Mouse (Mus musculus): ENCODE measurements around the gene Alg14. TPM values are rescaled to one million over a fixed set of nuclear protein-coding genes. Genes with fewer than 3 reads are reported as not detected.

Alg14 gene
- polyA plus RNA-seq, 1 experiment: 12.3 TPM

DNA sequence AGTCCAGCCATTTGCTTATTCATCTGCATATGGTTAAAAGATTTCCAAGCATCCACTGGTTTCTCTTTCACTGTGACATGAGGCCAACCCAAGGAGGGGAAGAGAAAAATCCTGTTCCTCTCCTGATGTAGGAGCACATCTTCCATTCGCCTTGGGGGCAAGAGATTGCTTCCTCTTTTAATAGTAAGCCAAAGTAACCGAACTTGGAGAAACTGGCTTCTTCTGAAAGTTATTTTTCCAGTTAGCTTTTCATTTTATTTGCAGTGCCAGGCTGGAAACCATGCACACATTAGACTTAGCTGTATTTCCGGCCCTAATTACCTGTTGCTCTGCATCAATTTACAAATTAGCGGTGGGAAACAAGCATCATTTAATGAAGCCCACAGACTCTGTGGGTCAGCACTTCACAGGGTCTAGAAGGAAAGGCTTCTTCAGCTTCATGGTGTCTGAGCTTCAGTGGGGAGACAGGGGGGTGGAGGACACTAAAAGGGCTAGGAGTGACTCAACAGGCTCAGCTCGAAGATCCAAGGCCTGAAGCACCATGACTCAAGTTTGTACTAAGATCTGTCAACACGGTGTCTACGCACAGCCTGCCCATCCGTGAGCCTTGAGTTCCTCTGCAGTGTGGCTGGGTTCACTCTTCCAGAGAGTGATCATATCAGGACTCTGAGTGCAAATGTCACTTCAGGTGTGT lies 80.1 kb downstream of the Alg14 start:
- no peaks in the 10 kb centered on the region for H3K79me3 ChIP-seq (ENCODE audit: low read depth)
- H3K4me3 ChIP-seq (ENCODE audit: insufficient read depth, poor library complexity, severe bottlenecking): no peak overlapping the region
- TF ChIP-seq MYOD1 (IDR thresholded peaks at IDR 0.05; ENCODE audit: control insufficient read depth, insufficient read length, low read depth): no peak
- TF ChIP-seq CEBPB (IDR thresholded peaks at IDR 0.05; ENCODE audit: low read depth): no peak
- TF ChIP-seq USF1 (IDR thresholded peaks at IDR 0.05; ENCODE audit: low read depth): no peak
- TF ChIP-seq MAX (IDR thresholded peaks at IDR 0.05): no peak
- no peak for TF ChIP-seq CTCF (IDR thresholded peaks at IDR 0.05; ENCODE audit: control insufficient read depth, insufficient read depth, insufficient read length)
- no peak for TF ChIP-seq MYOG (IDR thresholded peaks at IDR 0.05; ENCODE audit: control insufficient read depth, extremely low read depth, insufficient read length)
- TF ChIP-seq FOSL1 (IDR thresholded peaks at IDR 0.05; ENCODE audit: insufficient read depth, low read length, poor library complexity, severe bottlenecking): no peak
- no peaks in the 10 kb centered on the region for H3K79me2 ChIP-seq (ENCODE audit: control insufficient read depth, insufficient read depth)
- no peaks in the 10 kb centered on the region for H3K36me3 ChIP-seq (ENCODE audit: control insufficient read depth, insufficient read depth)
- no peaks in the 10 kb centered on the region for H3K27me3 ChIP-seq (ENCODE audit: control insufficient read depth, insufficient read depth, insufficient read length)
- no peak overlapping the region for H3ac ChIP-seq (ENCODE audit: control insufficient read depth, insufficient read length, low read depth)

DNA sequence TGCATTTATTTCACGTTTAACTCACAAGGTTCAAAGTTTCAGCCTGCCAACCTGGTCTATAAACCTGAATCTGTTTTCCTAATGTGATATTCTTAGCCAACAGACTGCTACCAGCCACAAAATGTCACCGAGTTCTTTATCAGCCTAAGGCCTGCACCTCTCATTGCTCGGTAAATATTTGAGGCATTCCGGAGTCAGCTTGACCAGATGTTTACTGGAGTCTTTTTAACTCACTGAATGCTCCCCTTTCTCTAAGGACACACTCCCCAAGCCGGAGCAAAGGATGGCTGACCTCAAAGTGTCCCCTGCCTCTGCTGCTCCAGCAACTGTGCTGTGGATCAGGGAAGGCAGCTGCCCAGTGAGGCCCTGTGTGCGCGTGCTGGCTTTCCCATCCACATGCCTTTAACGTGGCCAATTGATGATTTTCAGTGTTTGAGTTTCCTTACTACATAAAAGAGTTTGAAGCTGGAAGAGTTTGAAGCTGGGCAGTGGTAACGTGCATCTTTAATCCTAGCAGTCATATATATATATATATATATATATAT lies 82.4 kb downstream of the Alg14 start:
- TF ChIP-seq USF1 (IDR thresholded peaks at IDR 0.05; ENCODE audit: low read depth): no peak
- no peak for TF ChIP-seq CTCF (IDR thresholded peaks at IDR 0.05; ENCODE audit: control insufficient read depth, insufficient read depth, insufficient read length)
- Histone ChIP-seq H3K36me3 (ENCODE audit: control insufficient read depth, insufficient read depth) (no peaks in the 10 kb centered on the region), H3ac (ENCODE audit: control insufficient read depth, insufficient read length, low read depth) (no peak overlapping the region), H3K79me2 (ENCODE audit: control insufficient read depth, insufficient read depth) (no peaks in the 10 kb centered on the region), H3K27me3 (ENCODE audit: control insufficient read depth, insufficient read depth, insufficient read length) (no peaks in the 10 kb centered on the region), H3K79me3 (ENCODE audit: low read depth) (no peaks in the 10 kb centered on the region), H3K4me3 (ENCODE audit: insufficient read depth, poor library complexity, severe bottlenecking) (no peak overlapping the region)

GRCm38 (mm10) chr3:121375541-121376129 lies 84.1 kb downstream of the Alg14 start:
- Histone ChIP-seq H3K27me3 (ENCODE audit: control insufficient read depth, insufficient read depth, insufficient read length) (no peaks in the 10 kb centered on the region), H3K4me3 (ENCODE audit: insufficient read depth, poor library complexity, severe bottlenecking) (no peak overlapping the region), H3K79me2 (ENCODE audit: control insufficient read depth, insufficient read depth) (no peaks in the 10 kb centered on the region), H3K36me3 (ENCODE audit: control insufficient read depth, insufficient read depth) (no peaks in the 10 kb centered on the region), H3K79me3 (ENCODE audit: low read depth) (no peaks in the 10 kb centered on the region), H3ac (ENCODE audit: control insufficient read depth, insufficient read length, low read depth) (no peak overlapping the region)
- peak; percentile 25 for TF ChIP-seq FOSL1 (IDR thresholded peaks at IDR 0.05; ENCODE audit: insufficient read depth, low read length, poor library complexity, severe bottlenecking)
- TF ChIP-seq MYOD1 (IDR thresholded peaks at IDR 0.05; ENCODE audit: control insufficient read depth, insufficient read length, low read depth): peak; percentile 60
- TF ChIP-seq CEBPB (IDR thresholded peaks at IDR 0.05; ENCODE audit: low read depth): no peak

DNA sequence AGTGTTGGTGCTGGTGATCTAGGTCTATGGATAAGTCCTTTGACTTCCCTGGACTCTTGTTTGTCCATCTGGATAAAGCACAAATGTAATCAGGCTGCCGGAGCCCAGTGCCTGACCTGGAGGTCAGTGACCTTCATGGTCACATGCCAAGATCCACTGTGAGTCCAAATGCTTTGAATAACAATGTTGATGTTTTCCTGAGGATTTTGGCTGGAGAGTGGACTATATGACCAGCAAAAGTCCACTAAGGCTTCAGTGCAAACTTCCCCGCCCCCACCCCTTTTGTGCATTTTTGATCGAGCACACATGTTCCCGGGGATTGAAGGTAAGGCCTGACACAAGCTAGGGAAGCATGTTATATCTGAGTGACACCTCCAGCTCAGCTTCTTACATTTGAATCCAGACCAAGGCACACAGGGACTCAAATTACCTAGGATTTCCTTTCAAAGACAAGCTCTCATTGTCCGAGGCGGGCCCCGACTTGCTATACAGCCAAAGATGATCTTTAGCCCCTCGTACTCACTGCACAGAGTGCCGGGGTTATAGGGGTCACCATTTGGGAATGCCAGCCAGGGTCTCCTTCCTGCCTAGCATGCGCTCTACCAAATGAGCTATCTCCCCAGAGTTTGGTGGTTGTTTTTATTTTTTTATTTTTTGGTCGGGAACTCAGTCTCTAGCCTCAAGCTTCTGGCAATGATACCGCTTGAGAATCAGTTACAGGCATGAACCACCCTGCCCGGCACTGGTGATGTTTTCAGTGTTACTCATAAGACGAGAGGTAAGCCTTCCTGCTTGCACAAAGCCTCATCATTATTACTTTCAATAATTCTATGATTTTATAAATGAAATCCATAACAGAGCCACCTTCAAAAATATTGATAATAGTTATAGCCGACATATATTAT lies 87.4 kb downstream of the Alg14 start:
- Histone ChIP-seq H3K79me2 (ENCODE audit: control insufficient read depth, insufficient read depth) (no peaks in the 10 kb centered on the region), H3K4me3 (ENCODE audit: insufficient read depth, poor library complexity, severe bottlenecking) (no peak overlapping the region), H3K27me3 (ENCODE audit: control insufficient read depth, insufficient read depth, insufficient read length) (no peaks in the 10 kb centered on the region), H3K79me3 (ENCODE audit: low read depth) (no peaks in the 10 kb centered on the region), H3ac (ENCODE audit: control insufficient read depth, insufficient read length, low read depth) (peak overlapping the region; percentile 24), H3K36me3 (ENCODE audit: control insufficient read depth, insufficient read depth) (no peaks in the 10 kb centered on the region)
- TF ChIP-seq USF1 (IDR thresholded peaks at IDR 0.05; ENCODE audit: low read depth) (peak; percentile 41), CTCF (IDR thresholded peaks at IDR 0.05; ENCODE audit: control insufficient read depth, insufficient read depth, insufficient read length) (no peak)

DNA sequence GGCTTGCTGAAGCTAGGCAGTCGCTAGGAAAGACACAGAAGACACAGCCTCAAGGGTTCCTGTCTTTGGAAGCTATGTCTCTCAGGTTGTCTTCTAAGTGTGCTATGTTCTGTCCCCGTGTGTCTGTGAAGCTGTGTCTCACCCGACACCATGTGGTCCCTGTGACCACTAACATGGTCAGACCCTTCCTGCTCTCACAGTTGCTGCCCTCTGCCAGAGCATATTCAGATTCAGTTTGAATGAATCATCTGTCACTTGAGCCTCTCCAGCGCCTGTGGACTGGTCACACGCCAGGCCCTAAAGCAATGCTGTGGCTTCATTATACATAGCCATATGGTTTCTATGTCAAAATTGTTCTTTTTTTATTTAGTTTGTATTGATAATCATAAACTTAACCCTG lies 88.1 kb downstream of the Alg14 start:
- no peaks in the 10 kb centered on the region for H3K79me3 ChIP-seq (ENCODE audit: low read depth)
- H3K36me3 ChIP-seq (ENCODE audit: control insufficient read depth, insufficient read depth): no peaks in the 10 kb centered on the region
- no peak overlapping the region for H3ac ChIP-seq (ENCODE audit: control insufficient read depth, insufficient read length, low read depth)
- no peaks in the 10 kb centered on the region for H3K79me2 ChIP-seq (ENCODE audit: control insufficient read depth, insufficient read depth)
- H3K27me3 ChIP-seq (ENCODE audit: control insufficient read depth, insufficient read depth, insufficient read length): no peaks in the 10 kb centered on the region
- peak; percentile 88 for TF ChIP-seq MAX (IDR thresholded peaks at IDR 0.05)
- TF ChIP-seq MYOG (IDR thresholded peaks at IDR 0.05; ENCODE audit: control insufficient read depth, extremely low read depth, insufficient read length): no peak
- TF ChIP-seq CEBPB (IDR thresholded peaks at IDR 0.05; ENCODE audit: low read depth): no peak
- TF ChIP-seq MYOD1 (IDR thresholded peaks at IDR 0.05; ENCODE audit: control insufficient read depth, insufficient read length, low read depth): peak; percentile 67
- peak; percentile 27 for TF ChIP-seq FOSL1 (IDR thresholded peaks at IDR 0.05; ENCODE audit: insufficient read depth, low read length, poor library complexity, severe bottlenecking)
- TF ChIP-seq CTCF (IDR thresholded peaks at IDR 0.05; ENCODE audit: control insufficient read depth, insufficient read depth, insufficient read length): no peak
- peak; percentile 68 for TF ChIP-seq USF1 (IDR thresholded peaks at IDR 0.05; ENCODE audit: low read depth)
- H3K4me3 ChIP-seq (ENCODE audit: insufficient read depth, poor library complexity, severe bottlenecking): no peak overlapping the region

Data from C2C12 (cell line).